Mouse (Mus musculus): ENCODE measurements at regions not wholly inside any gene's neighbourhood (a gene's known extent, or its start where the extent isn't known, plus 50 kb on each side); places are given as distances from the start of the nearest gene placed in this dataset.

DNA sequence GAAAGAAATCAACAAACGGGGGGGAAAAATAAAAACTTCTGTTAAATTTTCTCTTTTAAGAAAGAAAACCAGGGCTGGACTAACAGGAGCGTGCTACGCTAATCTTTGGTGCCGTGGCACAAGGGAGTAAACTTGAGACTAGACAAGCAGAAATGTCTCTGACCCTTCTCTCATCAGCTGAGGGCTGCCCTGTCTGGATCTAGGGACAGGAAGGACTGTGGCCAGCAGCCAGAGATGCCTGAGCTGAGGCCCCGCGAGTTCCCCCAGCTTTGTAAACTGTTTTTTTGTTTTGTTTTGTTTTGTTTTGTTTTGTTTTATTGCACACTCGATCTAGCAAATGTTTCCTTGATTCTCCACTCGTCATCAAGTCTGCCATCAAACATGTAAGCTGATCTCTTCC lies 239.4 kb upstream of the Lrig3 start:
- TF ChIP-seq CTCF (IDR thresholded peaks at IDR 0.05; ENCODE audit: low read depth, low read length) (no peak), TAL1 (conservative IDR thresholded peaks at IDR 0.05; ENCODE audit: low read depth, low read length) (no peak), GATA1 (IDR thresholded peaks at IDR 0.05; ENCODE audit: borderline replicate concordance, low read length) (no peak), POLR2AphosphoS5 (IDR thresholded peaks at IDR 0.05; ENCODE audit: insufficient replicate concordance, low read depth, low read length) (no peak), GATA2 (IDR thresholded peaks at IDR 0.05; ENCODE audit: borderline replicate concordance, low read depth, low read length) (no peak)
